Mouse (Mus musculus) embryo, embryonic 11 days (tissue): ENCODE data around the gene Trmt5.

ENCODE experiments used
- DNase-seq: peaks from one replicate; pipeline ENCODE4 v3.0.0-alpha.2; 2015

Gene Trmt5

GRCm38 (mm10) chr12:73268497-73268896 is 18.0 kb downstream of the Trmt5 start:
- peak; percentile 33 for DNase-seq

- DNase-seq = no peak
Observed at GRCm38 (mm10) chr12:73266597-73266996, 19.9 kb downstream of the Trmt5 start.

- no peak for DNase-seq
Observed at GRCm38 (mm10) chr12:73265381-73265978, 21.0 kb downstream of the Trmt5 start.

GRCm38 (mm10) chr12:73260339-73260738 is 26.2 kb downstream of the Trmt5 start:
- DNase-seq = no peak

- no peak for DNase-seq
Observed at GRCm38 (mm10) chr12:73259269-73259668, 27.2 kb downstream of the Trmt5 start.

- DNase-seq = no peak
Observed at GRCm38 (mm10) chr12:73255006-73255405, 31.5 kb downstream of the Trmt5 start.

GRCm38 (mm10) chr12:73245687-73246086 is 40.8 kb downstream of the Trmt5 start:
- no peak for DNase-seq

- peak; percentile 51 for DNase-seq
Observed at GRCm38 (mm10) chr12:73241960-73242359, 44.5 kb downstream of the Trmt5 start.

GRCm38 (mm10) chr12:73232586-73232985 is 53.9 kb downstream of the Trmt5 start:
- no peak for DNase-seq

- no peak for DNase-seq
Observed at GRCm38 (mm10) chr12:73231552-73231951, 55.0 kb downstream of the Trmt5 start.

- DNase-seq = no peak
Observed at GRCm38 (mm10) chr12:73230196-73230595, 56.3 kb downstream of the Trmt5 start.
